Mouse (Mus musculus) neural tube, embryonic 14.5 days (tissue): ENCODE results near the gene Rcan2. TPM values are rescaled to one million over a fixed set of nuclear protein-coding genes. Genes with fewer than 3 reads are reported as not detected.

Experiments
- ATAC-seq: fragments of 200-750 bp; cut with Nextera tagmentation; 2 replicates; pipeline ENCODE4 v1.8.0; 2017; ENCODE audit warnings: low read depth, mild to moderate bottlenecking, moderate TSS enrichment, moderate library complexity
- H3K27ac ChIP-seq: fragments of 300-500 bp; sonication (generic); 2 replicates; pipeline ENCODE4 v1.5.1; 2014; ENCODE audit warnings: low read depth, mild to moderate bottlenecking, control low read depth, low read length, moderate library complexity, mixed read lengths
- H3K27me3 ChIP-seq: fragments of 300-500 bp; sonication (generic); 2 replicates; pipeline ENCODE4 v1.6.1; 2014; ENCODE audit warnings: low read length; ENCODE audit not compliant: control insufficient read depth, insufficient read depth
- H3K36me3 ChIP-seq: fragments of 300-500 bp; sonication (generic); 2 replicates; pipeline ENCODE4 v1.6.1; 2014; ENCODE audit warnings: low read length, mixed read lengths; ENCODE audit not compliant: control insufficient read depth, insufficient read depth
- H3K4me1 ChIP-seq: fragments of 300-500 bp; sonication (generic); 2 replicates; pipeline ENCODE4 v1.6.1; 2014; ENCODE audit warnings: low read length; ENCODE audit not compliant: control insufficient read depth, insufficient read depth
- H3K4me2 ChIP-seq: fragments of 300-500 bp; sonication (generic); 2 replicates; pipeline ENCODE4 v1.6.1; 2014; ENCODE audit warnings: mild to moderate bottlenecking, low read depth, low read length, control low read depth
- H3K4me3 ChIP-seq: fragments of 300-500 bp; sonication (generic); 2 replicates; pipeline ENCODE4 v1.5.1; 2014; ENCODE audit warnings: low read depth, low read length, control low read depth, mixed read lengths
- H3K9ac ChIP-seq: fragments of 300-500 bp; sonication (generic); replicated peaks from 2 replicates; pipeline ENCODE4 v1.6.1; 2014; ENCODE audit warnings: low read depth, mild to moderate bottlenecking, control low read depth, low read length, mixed read lengths
- H3K9me3 ChIP-seq: fragments of 300-500 bp; sonication (generic); 2 replicates; pipeline ENCODE4 v1.6.1; 2016; ENCODE audit warnings: low read length; ENCODE audit not compliant: control insufficient read depth
- WGBS: fragments of 180-500 bp; shearing (Covaris S2); extraction: QIAGEN DNeasy Blood & Tissue Kit; methylation state at CpG from one replicate; pipeline ENCODE4 v1.1.7; 2014; 5-methylcytosine and 5-hydroxymethylcytosine counted together
- polyA plus RNA-seq: library from polyadenylated mRNA; unstranded; fragments of >200 nt; fragmentation: Nextera tagmentation; extraction: Ambion mirVana; gene quantifications from 2 replicates; pipeline ENCODE4 v1.2.1, GENCODE M21; 2014

Rcan2 gene
- polyA plus RNA-seq, 1 experiment from 2014 or later, result 130 TPM

GRCm38 (mm10) chr17:43846714-43847113, 45.6 kb downstream of the Rcan2 start:
- ATAC-seq, result no peak
- Histone ChIP-seq H3K4me3 (no peak overlapping the region), H3K27me3 (no peaks in the 10 kb centered on the region), H3K9ac (no peak overlapping the region), H3K27ac (no peak overlapping the region), H3K4me1 (no peaks in the 10 kb centered on the region), H3K36me3 (no peaks in the 10 kb centered on the region), H3K4me2 (no peak overlapping the region), H3K9me3 (no peaks in the 10 kb centered on the region)
- WGBS, result 81% methylated on average over 2 of the region's 2 CpGs

GRCm38 (mm10) chr17:43848903-43849302, 47.8 kb downstream of the Rcan2 start:
- Histone ChIP-seq H3K36me3 (no peaks in the 10 kb centered on the region), H3K4me1 (no peaks in the 10 kb centered on the region), H3K9ac (no peak overlapping the region), H3K9me3 (no peaks in the 10 kb centered on the region), H3K27ac (no peak overlapping the region), H3K4me3 (no peak overlapping the region), H3K4me2 (no peak overlapping the region), H3K27me3 (no peaks in the 10 kb centered on the region)
- ATAC-seq, result no peak
- 87% methylated on average over 3 of the region's 3 CpGs for WGBS

- Histone ChIP-seq H3K9ac (no peak overlapping the region), H3K27ac (no peak overlapping the region), H3K4me3 (no peak overlapping the region), H3K9me3 (no peaks in the 10 kb centered on the region), H3K4me2 (no peak overlapping the region), H3K4me1 (no peaks in the 10 kb centered on the region), H3K36me3 (no peaks in the 10 kb centered on the region), H3K27me3 (no peaks in the 10 kb centered on the region)
- no peak for ATAC-seq
- WGBS, result 89% methylated on average over 5 of the region's 5 CpGs
These were observed 54.0 kb downstream of the Rcan2 start for GRCm38 (mm10) chr17:43855132-43855531.

- ATAC-seq, result peak; percentile 46
These were observed 54.9 kb downstream of the Rcan2 start for GRCm38 (mm10) chr17:43856081-43856480.

GRCm38 (mm10) chr17:43868808-43869207, 67.7 kb downstream of the Rcan2 start:
- Histone ChIP-seq H3K9me3 (no peaks in the 10 kb centered on the region), H3K4me2 (no peak overlapping the region), H3K4me3 (no peak overlapping the region), H3K9ac (no peak overlapping the region), H3K27ac (no peak overlapping the region), H3K4me1 (no peaks in the 10 kb centered on the region), H3K36me3 (no peaks in the 10 kb centered on the region), H3K27me3 (no peaks in the 10 kb centered on the region)
- WGBS, result 87% methylated on average over 9 of the region's 9 CpGs
- no peak for ATAC-seq

More at GRCm38 (mm10) chr17:43856081-43856480, 54.9 kb downstream of the Rcan2 start:
- H3K9me3 ChIP-seq, result no peaks in the 10 kb centered on the region
- no peak overlapping the region for H3K4me3 ChIP-seq
- H3K27ac ChIP-seq, result no peak overlapping the region
- no peaks in the 10 kb centered on the region for H3K4me1 ChIP-seq
- H3K27me3 ChIP-seq, result no peaks in the 10 kb centered on the region
- H3K9ac ChIP-seq, result no peak overlapping the region
- H3K36me3 ChIP-seq, result no peaks in the 10 kb centered on the region
- no peak overlapping the region for H3K4me2 ChIP-seq
- WGBS, result 41% methylated on average over 4 of the region's 4 CpGs

- ATAC-seq, result no peak
- Histone ChIP-seq H3K4me1 (no peaks in the 10 kb centered on the region), H3K4me2 (no peak overlapping the region), H3K36me3 (no peaks in the 10 kb centered on the region), H3K9ac (no peak overlapping the region), H3K27ac (no peak overlapping the region), H3K4me3 (no peak overlapping the region), H3K27me3 (no peaks in the 10 kb centered on the region), H3K9me3 (no peaks in the 10 kb centered on the region)
- 27% methylated on average over 5 of the region's 5 CpGs for WGBS
These were observed 68.5 kb downstream of the Rcan2 start for GRCm38 (mm10) chr17:43869677-43870076.

GRCm38 (mm10) chr17:43874417-43874816, 73.3 kb downstream of the Rcan2 start:
- H3K4me2 ChIP-seq, result no peak overlapping the region
- no peaks in the 10 kb centered on the region for H3K9me3 ChIP-seq
- H3K36me3 ChIP-seq, result no peaks in the 10 kb centered on the region
- no peak overlapping the region for H3K4me3 ChIP-seq
- H3K27ac ChIP-seq, result no peak overlapping the region
- peak; percentile 75; the same call in 1 of the 2 replicates for ATAC-seq
- H3K27me3 ChIP-seq, result no peaks in the 10 kb centered on the region
- no peaks in the 10 kb centered on the region for H3K4me1 ChIP-seq
- WGBS, result 65% methylated on average over 5 of the region's 5 CpGs
- H3K9ac ChIP-seq, result no peak overlapping the region

GRCm38 (mm10) chr17:43877425-43877824, 76.3 kb downstream of the Rcan2 start:
- 55% methylated on average over 2 of the region's 2 CpGs for WGBS
- no peak overlapping the region for H3K27ac ChIP-seq
- H3K4me3 ChIP-seq, result no peak overlapping the region
- ATAC-seq, result no peak
- no peaks in the 10 kb centered on the region for H3K4me1 ChIP-seq
- no peaks in the 10 kb centered on the region for H3K9me3 ChIP-seq
- H3K36me3 ChIP-seq, result no peaks in the 10 kb centered on the region
- H3K27me3 ChIP-seq, result no peaks in the 10 kb centered on the region
- no peak overlapping the region for H3K9ac ChIP-seq
- H3K4me2 ChIP-seq, result no peak overlapping the region

GRCm38 (mm10) chr17:43883016-43883415, 81.9 kb downstream of the Rcan2 start:
- WGBS, result 9% methylated on average over 1 of the region's 1 CpGs
- Histone ChIP-seq H3K4me2 (no peak overlapping the region), H3K27ac (no peak overlapping the region), H3K36me3 (no peaks in the 10 kb centered on the region), H3K27me3 (no peaks in the 10 kb centered on the region), H3K4me1 (no peaks in the 10 kb centered on the region), H3K4me3 (no peak overlapping the region), H3K9me3 (no peaks in the 10 kb centered on the region), H3K9ac (no peak overlapping the region)
- ATAC-seq, result peak; percentile 58; the same call in 1 of the 2 replicates
